Mouse (Mus musculus): ENCODE results near the gene Cdh23.

Cdh23 gene

GRCm38 (mm10) chr10:60260557-60261294 is 435.6 kb downstream of the Cdh23 start:
- no peak for ATAC-seq (ENCODE audit: low TSS enrichment)

- no peak for ATAC-seq (ENCODE audit: low TSS enrichment)
Observed at GRCm38 (mm10) chr10:60257261-60257825, 438.9 kb downstream of the Cdh23 start.

GRCm38 (mm10) chr10:60256088-60256487 is 440.2 kb downstream of the Cdh23 start:
- no peak for ATAC-seq (ENCODE audit: low TSS enrichment)
